ENCODE assay signal across 8 mouse cellular contexts in genomic region chrX:152342358-152342901, GRCm38 (mm10). TPM values are rescaled to one million over a fixed set of nuclear protein-coding genes. Genes with fewer than 3 reads are reported as not detected.
DNase-seq lines count a peak whose midpoint lies in the region; ATAC-seq lines count a peak whose summit lies in the region.

Gene Tspyl2 (minus strand): TSS chrX:152342425.

- H3K4me3 ChIP-seq in hindbrain, embryonic 12.5 days = peak within 1 kb of the TSS; percentile 59

- H3K27me3 ChIP-seq in hindbrain, embryonic 12.5 days = peaks cover 94% of the 10 kb centered on the region

- peaks cover 24% of the 10 kb centered on the region for H3K36me3 ChIP-seq in hindbrain, embryonic 12.5 days

- peak; percentile 97 for DNase-seq in Muller cell, postnatal 12 days (ENCODE audit: inconsistent ontology term)
- DNase-seq in cerebellum, adult 9-11 months = peak; percentile 98
- DNase-seq in frontal cortex, postnatal 10 days (ENCODE audit: low spot score in 2 of 2) = peak; percentile 92 to 96
- DNase-seq in layer of hippocampus, postnatal 14 days (ENCODE audit: low spot score in 2 of 2) = peak; percentile 89 to 96
- peak; percentile 91 for DNase-seq in lung, postnatal 14 days
- peak; percentile 72 for DNase-seq in retina, adult 2 months (ENCODE audit: low read depth, low spot score)
- peak; percentile 85 to 93 for DNase-seq in thymus, postnatal 36 days

- H3K9ac ChIP-seq in hindbrain, embryonic 12.5 days = peak within 1 kb of the TSS; percentile 81

- peak within 1 kb of the TSS; percentile 85 for H3K27ac ChIP-seq in hindbrain, embryonic 12.5 days

- peaks cover 15% of the 10 kb centered on the region for H3K4me1 ChIP-seq in hindbrain, embryonic 12.5 days

- H3K9me3 ChIP-seq in hindbrain, embryonic 12.5 days (replicated peaks) = no peaks in the 10 kb centered on the region

- peak; percentile 98 for ATAC-seq in hindbrain, embryonic 12.5 days (ENCODE audit: low FRiP score)

- peak within 1 kb of the TSS; percentile 60 for H3K4me2 ChIP-seq in hindbrain, embryonic 12.5 days (replicated peaks)

- 14% methylated on average over 16 of the region's 27 CpGs for WGBS in hindbrain, embryonic 12.5 days

RNA-seq across cellular contexts. Expression of gene Tspyl2, which starts in this region (rescaled TPM):
- polyA plus RNA-seq in hindbrain, embryonic 12.5 days (2016; fragmentation: Nextera tagmentation; extraction: Ambion mirVana) = 46.4 and 47.5 TPM in 2 replicates
- total RNA-seq in layer of hippocampus, postnatal 14 days (2021) = 10 to 100 TPM; 77.2 to 87.0 TPM

Comparison
In these comparisons a context has a peak if more than half of its experiments do, and no peak if none do; other contexts are left out.
1. Peak in every context shown above with its lines: DNase-seq, ATAC-seq, H3K4me3 ChIP-seq and H3K27ac ChIP-seq.